Mouse (Mus musculus): ENCODE results near the gene Fbxl17.

- TF ChIP-seq CTCF (IDR thresholded peaks at IDR 0.05; ENCODE audit: extremely low read depth, insufficient read length, insufficient replicate concordance, low read depth, low read length) (no peak), POLR2A (IDR thresholded peaks at IDR 0.05; ENCODE audit: low read depth, low read length) (no peak)
These were observed 33.4 kb upstream of the Fbxl17 start for GRCm38 (mm10) chr17:63533074-63533836.

Data from small intestine, adult 2 months (tissue).